Mouse (Mus musculus) MEL (cell line): Measurements from ENCODE around the gene Slc4a8.

ENCODE experiments used
- CTCF ChIP-seq, 3 experiments: IDR thresholded peaks in 2 of 3; conservative IDR thresholded peaks in 1 of 3; 2 replicates each; pipeline ENCODE4 v1.5.1; 2011 to 2012; ENCODE audit warnings: low read length in 3 of 3, low read depth in 2 of 3, mild to moderate bottlenecking in 2 of 3, improper control_type of control experiment in 1 of 3, inconsistent platforms in 1 of 3, mixed read lengths in 1 of 3, moderate library complexity in 1 of 3; ENCODE audit not compliant: control insufficient read depth in 1 of 3, insufficient read depth in 1 of 3, poor library complexity in 1 of 3, severe bottlenecking in 1 of 3
- HCFC1 ChIP-seq: IDR thresholded peaks from 2 replicates; pipeline ENCODE4 v1.6.1; 2012; ENCODE audit warnings: low read depth, mild to moderate bottlenecking, inconsistent platforms, low read length, improper control_type of control experiment, moderate library complexity
- MYC ChIP-seq: IDR thresholded peaks from 2 replicates; pipeline ENCODE4 v1.6.1; 2011; ENCODE audit warnings: low read depth, mild to moderate bottlenecking, low read length, improper control_type of control experiment, moderate library complexity
- POLR2A ChIP-seq, 2 experiments: IDR thresholded peaks; 2 replicates each; pipeline ENCODE4 v1.6.1; 2011 to 2012; ENCODE audit warnings: low read length in 2 of 2, mild to moderate bottlenecking in 2 of 2, control low read depth in 1 of 2, improper control_type of control experiment in 1 of 2, low read depth in 1 of 2, moderate library complexity in 1 of 2; ENCODE audit not compliant: control insufficient read depth in 1 of 2, insufficient read depth in 1 of 2, poor library complexity in 1 of 2
- RAD21 ChIP-seq: IDR thresholded peaks from 2 replicates; pipeline ENCODE4 v1.6.1; 2011; ENCODE audit warnings: mild to moderate bottlenecking, low read depth, low read length, improper control_type of control experiment
- SIN3A ChIP-seq: IDR thresholded peaks from 2 replicates; pipeline ENCODE4 v1.6.1; 2012; ENCODE audit warnings: low read length, improper control_type of control experiment, inconsistent platforms
- TBP ChIP-seq: IDR thresholded peaks from 2 replicates; pipeline ENCODE4 v1.8.0; 2011; ENCODE audit warnings: low read depth, low read length, improper control_type of control experiment
- TCF12 ChIP-seq: IDR thresholded peaks from 2 replicates; pipeline ENCODE4 v1.6.1; 2014; ENCODE audit warnings: low read depth, mild to moderate bottlenecking, inconsistent platforms, low read length, improper control_type of control experiment, moderate library complexity
- ZC3H11A ChIP-seq: IDR thresholded peaks from 2 replicates; pipeline ENCODE4 v1.6.1; 2012; ENCODE audit warnings: low read depth, mild to moderate bottlenecking, inconsistent platforms, low read length, improper control_type of control experiment

DNA sequence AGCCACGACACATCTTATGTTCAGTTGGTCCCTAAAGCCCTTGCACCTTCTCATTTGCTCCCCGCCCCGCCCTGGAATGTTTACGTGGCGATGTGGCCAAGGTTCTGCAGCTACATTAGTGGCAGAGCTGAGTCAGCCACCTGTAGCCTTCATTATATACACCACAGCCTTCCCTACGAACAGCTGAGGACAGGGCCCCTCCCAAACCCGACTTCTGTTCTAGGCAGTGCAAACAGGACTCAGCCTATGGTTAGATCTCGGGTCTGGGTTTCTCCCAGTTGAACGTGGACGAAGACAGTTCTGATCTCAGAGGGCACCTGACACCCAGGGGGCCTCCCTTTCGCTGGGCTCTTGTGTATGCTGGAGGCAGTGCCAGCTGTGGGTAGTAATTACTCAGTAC is 33.7 kb upstream of the Slc4a8 start:
- TF ChIP-seq POLR2A (IDR thresholded peaks at IDR 0.05; ENCODE audit: control insufficient read depth in 1 of 2, insufficient read depth in 1 of 2, low read depth in 1 of 2, low read length in 2 of 2, poor library complexity in 1 of 2) (no peak), CTCF (IDR thresholded peaks at IDR 0.05 in 2 of 3, conservative IDR thresholded peaks at IDR 0.05 in 1 of 3; ENCODE audit: control insufficient read depth in 1 of 3, insufficient read depth in 1 of 3, low read depth in 2 of 3, low read length in 3 of 3, poor library complexity in 1 of 3, severe bottlenecking in 1 of 3) (no peak), HCFC1 (no peak), ZC3H11A (no peak), TBP (no peak), MYC (no peak), SIN3A (no peak), TCF12 (no peak), RAD21 (no peak)
